Mouse (Mus musculus): ENCODE results near the gene Prrc2b. TPM values are rescaled to one million over a fixed set of nuclear protein-coding genes. Genes with fewer than 3 reads are reported as not detected.

Prrc2b gene
- polyA plus RNA-seq, 1 experiment from 2014 or later = 19.3 TPM

DNA sequence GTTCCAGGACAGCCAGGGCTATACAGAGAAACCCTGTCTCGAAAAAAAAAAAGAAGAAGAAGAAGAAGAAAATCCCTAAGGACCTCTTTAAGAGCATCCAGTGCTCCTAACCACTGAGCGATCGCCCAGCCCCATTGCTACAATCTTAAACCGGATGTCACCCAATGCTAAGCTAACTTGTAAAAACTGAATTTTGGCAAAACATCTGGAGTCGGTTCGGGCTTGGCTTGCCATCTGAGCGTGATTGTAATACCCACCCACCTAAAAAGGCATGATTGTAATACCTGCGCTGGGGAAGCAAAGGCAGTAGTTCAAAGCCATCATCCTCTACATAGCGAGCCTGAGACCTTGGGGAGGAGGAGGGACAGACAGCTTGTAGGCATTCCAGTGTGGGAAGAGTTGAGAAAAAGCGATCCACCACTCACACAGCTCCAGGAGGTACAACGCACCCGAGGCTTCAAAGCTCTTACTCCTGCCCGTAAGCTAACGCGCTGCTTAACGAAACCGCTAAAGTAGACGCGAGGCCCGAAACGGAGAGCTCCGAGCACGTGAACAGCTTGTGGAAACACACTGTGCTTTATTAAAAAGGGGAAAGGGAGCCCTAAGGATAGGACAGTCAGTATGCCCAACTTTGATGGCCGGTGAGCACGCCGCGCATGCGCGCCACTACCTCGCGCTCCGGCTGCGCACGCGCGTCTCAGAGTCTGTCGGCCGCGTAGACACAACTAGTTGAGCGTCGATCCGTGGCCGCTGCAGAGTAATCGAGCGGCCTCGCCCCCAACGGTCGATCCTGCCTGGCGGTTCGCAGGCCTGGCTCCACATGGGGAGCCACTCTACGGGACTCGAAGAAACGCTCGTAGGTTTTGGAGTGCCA is 85.2 kb downstream of the Prrc2b start, which contains the start of gene Pomt1:
Gene Pomt1, plus strand, starts transcription at position 705 of the 874 bp plus-strand sequence.
- H3K4me2 ChIP-seq (ENCODE audit: low read depth, low read length) = peak within 1 kb of the TSS; percentile 93
- no peaks in the 10 kb centered on the region for H3K27me3 ChIP-seq (ENCODE audit: control insufficient read depth, insufficient read depth, low read length)
- ATAC-seq (replicated peaks; ENCODE audit: extremely low read depth, insufficient read depth, low FRiP score) = peak; percentile 92
- H3K36me3 ChIP-seq (ENCODE audit: control insufficient read depth, insufficient read depth) = peaks cover 18% of the 10 kb centered on the region
- peaks cover 22% of the 10 kb centered on the region for H3K4me1 ChIP-seq (ENCODE audit: control insufficient read depth, insufficient read depth, low read length)
- peak within 1 kb of the TSS; percentile 83 for H3K9ac ChIP-seq (ENCODE audit: low read length)
- H3K4me3 ChIP-seq (ENCODE audit: low read length) = peak within 1 kb of the TSS; percentile 73
- under 1% methylated on average over 54 of the region's 54 CpGs for WGBS
- H3K27ac ChIP-seq (ENCODE audit: low read length) = peak within 1 kb of the TSS; percentile 93
- no peaks in the 10 kb centered on the region for H3K9me3 ChIP-seq (replicated peaks; ENCODE audit: control insufficient read depth, low read length)

DNA sequence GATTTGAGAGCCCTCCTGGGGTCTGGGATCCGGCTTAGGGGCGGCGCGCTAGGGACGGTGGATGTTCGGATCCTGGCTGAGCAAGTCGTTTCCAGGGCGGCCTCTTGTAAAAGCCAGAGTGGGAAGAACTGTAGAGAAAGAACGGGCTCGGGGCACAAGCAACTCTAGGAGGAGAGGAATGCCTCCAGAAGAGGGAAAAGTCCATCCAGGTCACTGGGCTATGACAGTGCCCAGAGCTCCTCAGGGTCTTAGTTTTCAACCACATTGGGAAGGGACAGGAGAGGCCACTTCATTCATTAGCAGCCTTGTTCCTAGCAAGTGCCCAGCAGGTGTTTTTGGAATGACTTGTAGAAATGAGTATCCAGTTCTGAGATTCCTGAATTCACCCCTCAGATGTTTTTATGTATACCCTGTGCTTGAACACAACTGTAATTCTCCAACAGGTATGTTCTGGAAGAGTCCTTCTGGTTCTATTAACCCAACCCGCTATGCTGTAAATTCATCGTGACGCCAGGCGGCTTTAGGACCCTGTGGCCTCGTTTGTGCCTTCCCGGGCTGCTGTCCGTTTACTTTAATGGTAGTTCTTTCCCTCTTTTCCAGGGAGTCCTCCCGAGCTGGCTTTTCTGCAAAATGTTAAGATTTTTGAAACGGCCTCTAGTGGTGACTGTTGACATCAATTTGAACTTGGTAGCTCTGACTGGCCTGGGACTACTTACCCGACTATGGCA is 86.0 kb downstream of the Prrc2b start:
- Histone ChIP-seq H3K4me2 (ENCODE audit: low read depth, low read length) (peak overlapping the region; percentile 93), H3K9ac (ENCODE audit: low read length) (peak overlapping the region; percentile 78), H3K4me1 (ENCODE audit: control insufficient read depth, insufficient read depth, low read length) (peaks cover 22% of the 10 kb centered on the region), H3K4me3 (ENCODE audit: low read length) (peak overlapping the region; percentile 73), H3K27ac (ENCODE audit: low read length) (peak overlapping the region; percentile 93), H3K27me3 (ENCODE audit: control insufficient read depth, insufficient read depth, low read length) (no peaks in the 10 kb centered on the region), H3K36me3 (ENCODE audit: control insufficient read depth, insufficient read depth) (peaks cover 10% of the 10 kb centered on the region), H3K9me3 (replicated peaks; ENCODE audit: control insufficient read depth, low read length) (no peaks in the 10 kb centered on the region)
- WGBS = under 1% methylated on average over 20 of the region's 20 CpGs
- ATAC-seq (replicated peaks; ENCODE audit: extremely low read depth, insufficient read depth, low FRiP score) = 0 out of 2 replicates have a peak, but pooled peaks have one; percentile 23

DNA sequence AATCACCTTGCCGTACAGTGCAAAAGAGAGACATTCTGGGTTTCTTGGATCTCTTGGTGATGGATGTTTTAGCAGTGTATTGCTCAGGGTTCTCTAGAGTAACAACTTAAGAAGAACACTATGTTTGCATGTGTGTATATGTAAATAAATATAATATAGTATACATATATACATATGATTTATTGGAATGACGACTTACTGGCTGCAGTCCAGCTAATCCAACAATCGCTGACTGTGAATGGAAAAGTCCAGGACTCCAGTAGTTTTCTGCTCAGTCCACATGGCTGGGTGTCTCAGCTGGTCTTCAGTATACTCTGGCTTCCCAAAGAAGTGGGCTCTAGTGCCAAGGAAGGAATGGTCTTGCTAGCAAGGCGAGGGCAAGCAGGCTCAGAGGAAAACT is 86.7 kb downstream of the Prrc2b start:
- 31% methylated on average over 4 of the region's 4 CpGs for WGBS
- H3K36me3 ChIP-seq (ENCODE audit: control insufficient read depth, insufficient read depth) = peaks cover 7% of the 10 kb centered on the region; the same call in 1 of the 2 replicates
- H3K27ac ChIP-seq (ENCODE audit: low read length) = peak overlapping the region; percentile 93
- H3K4me3 ChIP-seq (ENCODE audit: low read length) = peak overlapping the region; percentile 73
- H3K9ac ChIP-seq (ENCODE audit: low read length) = peak overlapping the region; percentile 78
- no peaks in the 10 kb centered on the region for H3K27me3 ChIP-seq (ENCODE audit: control insufficient read depth, insufficient read depth, low read length)
- peaks cover 22% of the 10 kb centered on the region for H3K4me1 ChIP-seq (ENCODE audit: control insufficient read depth, insufficient read depth, low read length)
- H3K9me3 ChIP-seq (replicated peaks; ENCODE audit: control insufficient read depth, low read length) = no peaks in the 10 kb centered on the region
- H3K4me2 ChIP-seq (ENCODE audit: low read depth, low read length) = peak overlapping the region; percentile 93
- ATAC-seq (replicated peaks; ENCODE audit: extremely low read depth, insufficient read depth, low FRiP score) = no peak

DNA sequence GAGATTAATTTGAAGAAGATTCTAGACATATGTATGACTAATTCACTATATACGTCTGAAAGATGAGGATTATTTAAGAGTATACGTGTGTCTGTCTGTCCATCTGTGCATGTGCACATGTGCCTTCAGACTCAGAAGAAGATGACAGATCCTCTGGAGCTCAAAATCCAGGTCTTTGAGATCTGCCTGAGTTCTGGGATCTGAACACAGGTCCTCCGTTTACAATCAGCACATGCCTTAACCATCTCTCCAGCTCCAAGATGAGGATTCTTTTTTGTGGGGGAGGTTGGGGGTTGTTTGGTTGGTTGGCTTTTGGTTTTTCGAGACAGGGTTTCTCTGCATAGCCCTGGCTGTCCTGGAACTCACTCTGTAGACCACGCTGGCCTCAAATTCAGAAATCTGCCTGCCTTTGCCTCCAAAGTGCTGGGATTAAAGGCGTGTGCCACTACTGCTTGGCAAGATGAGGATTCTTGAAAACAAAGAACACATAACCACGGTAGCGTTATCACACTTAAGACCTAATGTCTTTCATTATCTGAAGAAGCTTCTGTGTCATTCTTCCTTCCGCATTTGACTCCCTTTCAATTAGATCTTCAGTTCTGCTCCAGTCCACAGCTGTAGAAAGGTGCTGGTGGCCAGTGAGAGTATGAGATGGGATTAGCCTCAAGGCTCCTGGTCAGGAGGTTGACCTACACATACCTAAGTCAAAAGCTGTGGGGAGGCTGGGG is 88.0 kb downstream of the Prrc2b start:
- Histone ChIP-seq H3K9me3 (replicated peaks; ENCODE audit: control insufficient read depth, low read length) (no peaks in the 10 kb centered on the region), H3K4me3 (ENCODE audit: low read length) (no peak overlapping the region), H3K4me2 (ENCODE audit: low read depth, low read length) (no peak overlapping the region), H3K4me1 (ENCODE audit: control insufficient read depth, insufficient read depth, low read length) (peaks cover 22% of the 10 kb centered on the region), H3K9ac (ENCODE audit: low read length) (no peak overlapping the region), H3K27me3 (ENCODE audit: control insufficient read depth, insufficient read depth, low read length) (no peaks in the 10 kb centered on the region), H3K36me3 (ENCODE audit: control insufficient read depth, insufficient read depth) (peaks cover 4% of the 10 kb centered on the region; the same call in 1 of the 2 replicates), H3K27ac (ENCODE audit: low read length) (no peak overlapping the region)
- ATAC-seq (replicated peaks; ENCODE audit: extremely low read depth, insufficient read depth, low FRiP score) = no peak
- WGBS = 88% methylated on average over 9 of the region's 9 CpGs

DNA sequence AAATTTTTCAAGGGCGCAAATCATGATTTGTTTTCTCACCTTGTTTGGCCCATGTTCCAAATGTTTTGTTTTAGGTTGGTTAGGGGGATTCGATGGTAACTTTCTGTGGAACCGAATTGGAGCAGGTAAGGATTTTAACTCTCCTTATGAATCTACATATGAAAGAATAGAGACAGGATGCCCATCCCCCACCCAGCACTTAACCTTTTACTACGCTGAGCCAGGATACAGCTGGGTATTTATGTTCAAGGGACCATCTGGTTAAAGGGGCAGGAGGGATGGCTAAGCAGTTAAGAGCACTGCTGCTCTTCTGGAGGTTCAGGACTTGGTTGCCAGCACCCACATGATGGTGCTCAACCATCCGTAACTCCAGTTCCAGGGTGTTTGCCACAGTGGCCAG is 89.7 kb downstream of the Prrc2b start:
- H3K27me3 ChIP-seq (ENCODE audit: control insufficient read depth, insufficient read depth, low read length) = no peaks in the 10 kb centered on the region
- no peak overlapping the region for H3K9ac ChIP-seq (ENCODE audit: low read length)
- WGBS = 84% methylated on average over 5 of the region's 5 CpGs
- no peak for ATAC-seq (replicated peaks; ENCODE audit: extremely low read depth, insufficient read depth, low FRiP score)
- H3K27ac ChIP-seq (ENCODE audit: low read length) = no peak overlapping the region
- H3K9me3 ChIP-seq (replicated peaks; ENCODE audit: control insufficient read depth, low read length) = no peaks in the 10 kb centered on the region
- no peak overlapping the region for H3K4me2 ChIP-seq (ENCODE audit: low read depth, low read length)
- no peak overlapping the region for H3K4me3 ChIP-seq (ENCODE audit: low read length)
- peaks cover 12% of the 10 kb centered on the region for H3K4me1 ChIP-seq (ENCODE audit: control insufficient read depth, insufficient read depth, low read length)
- H3K36me3 ChIP-seq (ENCODE audit: control insufficient read depth, insufficient read depth) = peaks cover 13% of the 10 kb centered on the region; the same call in 1 of the 2 replicates

DNA sequence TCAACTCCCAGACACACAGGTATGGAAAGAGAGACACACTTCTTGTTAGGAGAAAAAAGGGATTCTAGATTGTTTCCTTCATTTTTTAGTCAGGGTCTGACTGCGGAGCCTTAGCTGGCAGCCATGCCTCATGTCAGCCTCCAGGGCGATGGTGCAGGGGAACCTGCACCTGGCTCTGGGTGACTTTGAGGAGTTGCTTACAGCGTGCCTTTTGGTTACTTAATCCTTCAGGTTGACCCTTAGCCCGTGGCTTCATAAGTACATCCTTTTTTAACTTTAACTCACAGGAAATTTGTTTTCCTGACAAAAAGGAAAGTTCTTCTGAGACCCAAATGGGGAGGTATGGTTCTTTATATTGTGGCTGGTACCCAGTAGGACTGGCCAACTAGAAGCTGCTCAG is 92.1 kb downstream of the Prrc2b start:
- no peak for ATAC-seq (replicated peaks; ENCODE audit: extremely low read depth, insufficient read depth, low FRiP score)
- peaks cover under 1% of the 10 kb centered on the region; the same call in 1 of the 2 replicates for H3K4me1 ChIP-seq (ENCODE audit: control insufficient read depth, insufficient read depth, low read length)
- no peak overlapping the region for H3K4me2 ChIP-seq (ENCODE audit: low read depth, low read length)
- H3K36me3 ChIP-seq (ENCODE audit: control insufficient read depth, insufficient read depth) = peaks cover 13% of the 10 kb centered on the region
- H3K27ac ChIP-seq (ENCODE audit: low read length) = no peak overlapping the region
- no peak overlapping the region for H3K4me3 ChIP-seq (ENCODE audit: low read length)
- no peaks in the 10 kb centered on the region for H3K27me3 ChIP-seq (ENCODE audit: control insufficient read depth, insufficient read depth, low read length)
- H3K9ac ChIP-seq (ENCODE audit: low read length) = no peak overlapping the region
- no peaks in the 10 kb centered on the region for H3K9me3 ChIP-seq (replicated peaks; ENCODE audit: control insufficient read depth, low read length)
- 79% methylated on average over 4 of the region's 4 CpGs for WGBS

DNA sequence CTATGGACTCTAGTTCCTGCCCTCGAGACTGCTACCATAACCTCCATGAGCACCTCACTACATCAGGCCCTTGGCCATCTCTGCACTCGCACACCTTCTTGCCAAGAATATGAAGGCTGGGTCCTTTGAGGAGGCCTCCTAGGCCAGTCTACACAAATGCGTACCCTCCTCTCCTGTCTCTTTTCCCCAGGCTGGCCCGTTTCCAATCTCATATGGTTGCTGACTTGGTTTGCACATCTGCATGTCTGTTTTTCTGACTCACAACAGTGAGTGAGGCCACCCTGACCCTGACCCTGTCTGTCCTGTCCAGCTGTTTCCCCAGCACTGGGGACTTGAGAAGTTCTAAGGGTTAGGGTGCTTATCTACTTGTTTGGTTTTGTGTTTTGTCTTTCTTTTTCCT is 95.9 kb downstream of the Prrc2b start:
- Histone ChIP-seq H3K36me3 (ENCODE audit: control insufficient read depth, insufficient read depth) (peaks cover 29% of the 10 kb centered on the region), H3K4me2 (ENCODE audit: low read depth, low read length) (no peak overlapping the region), H3K4me3 (ENCODE audit: low read length) (no peak overlapping the region), H3K9me3 (replicated peaks; ENCODE audit: control insufficient read depth, low read length) (no peaks in the 10 kb centered on the region), H3K9ac (ENCODE audit: low read length) (no peak overlapping the region), H3K4me1 (ENCODE audit: control insufficient read depth, insufficient read depth, low read length) (no peaks in the 10 kb centered on the region), H3K27me3 (ENCODE audit: control insufficient read depth, insufficient read depth, low read length) (no peaks in the 10 kb centered on the region), H3K27ac (ENCODE audit: low read length) (no peak overlapping the region)
- 75% methylated on average over 4 of the region's 4 CpGs for WGBS
- ATAC-seq (replicated peaks; ENCODE audit: extremely low read depth, insufficient read depth, low FRiP score) = no peak

DNA sequence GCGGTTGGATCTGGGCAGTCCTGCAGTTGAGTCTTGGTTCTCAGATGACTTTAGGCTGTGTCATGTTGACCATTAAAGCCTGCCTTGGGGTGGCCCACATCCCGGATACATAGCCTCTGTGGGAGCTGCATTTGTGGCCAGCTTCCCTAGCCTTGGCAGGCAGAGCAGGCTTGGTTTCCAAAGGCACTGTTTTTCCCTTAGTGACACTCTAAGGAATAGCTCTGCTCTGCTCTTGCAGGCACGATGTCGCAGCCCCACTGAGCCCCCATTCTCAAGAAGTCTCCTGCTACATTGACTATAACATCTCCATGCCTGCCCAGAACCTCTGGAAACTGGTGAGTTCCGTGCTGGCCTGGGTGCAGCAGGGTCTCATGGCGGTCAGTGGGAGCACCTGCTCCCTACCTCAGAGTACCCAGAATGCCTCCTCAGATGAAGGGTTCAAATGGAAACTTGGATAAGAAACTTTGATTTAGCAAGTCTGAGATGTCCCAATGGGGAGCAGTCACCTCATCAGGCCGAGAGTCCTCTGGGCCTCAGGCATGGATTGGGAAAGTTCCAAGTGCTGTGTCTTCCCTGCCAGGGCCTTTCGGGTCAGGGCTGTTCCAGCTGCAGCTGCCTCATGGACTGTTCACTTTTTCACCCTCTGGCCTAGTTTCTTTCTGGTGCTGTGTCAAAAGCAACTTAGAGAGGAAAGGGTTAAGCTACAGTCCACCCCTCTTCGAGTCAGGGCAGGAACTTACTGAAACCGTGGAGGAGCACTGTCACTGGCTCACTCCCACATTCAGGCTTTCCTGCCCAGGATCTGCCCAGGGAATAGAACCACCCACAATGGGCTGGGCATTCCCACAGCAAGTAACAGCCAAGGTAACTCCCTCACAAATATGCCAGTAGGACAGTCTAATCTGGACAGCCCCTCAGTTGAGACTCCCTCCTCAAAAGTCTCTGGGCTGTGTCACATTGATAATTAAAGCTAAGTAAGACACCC is 97.8 kb downstream of the Prrc2b start:
- no peaks in the 10 kb centered on the region for H3K27me3 ChIP-seq (ENCODE audit: control insufficient read depth, insufficient read depth, low read length)
- H3K27ac ChIP-seq (ENCODE audit: low read length) = no peak overlapping the region
- no peaks in the 10 kb centered on the region for H3K9me3 ChIP-seq (replicated peaks; ENCODE audit: control insufficient read depth, low read length)
- no peak overlapping the region for H3K4me2 ChIP-seq (ENCODE audit: low read depth, low read length)
- no peak for ATAC-seq (replicated peaks; ENCODE audit: extremely low read depth, insufficient read depth, low FRiP score)
- H3K4me1 ChIP-seq (ENCODE audit: control insufficient read depth, insufficient read depth, low read length) = no peaks in the 10 kb centered on the region
- H3K4me3 ChIP-seq (ENCODE audit: low read length) = no peak overlapping the region
- peaks cover 38% of the 10 kb centered on the region for H3K36me3 ChIP-seq (ENCODE audit: control insufficient read depth, insufficient read depth)
- no peak overlapping the region for H3K9ac ChIP-seq (ENCODE audit: low read length)
- WGBS = 74% methylated on average over 10 of the region's 10 CpGs
